Mouse (Mus musculus): ENCODE data around the gene Tor2a. TPM values are rescaled to one million over a fixed set of nuclear protein-coding genes. Genes with fewer than 3 reads are reported as not detected.

The Tor2a gene
- polyA plus RNA-seq, 1 experiment from 2014 or later, result 46.6 TPM

DNA sequence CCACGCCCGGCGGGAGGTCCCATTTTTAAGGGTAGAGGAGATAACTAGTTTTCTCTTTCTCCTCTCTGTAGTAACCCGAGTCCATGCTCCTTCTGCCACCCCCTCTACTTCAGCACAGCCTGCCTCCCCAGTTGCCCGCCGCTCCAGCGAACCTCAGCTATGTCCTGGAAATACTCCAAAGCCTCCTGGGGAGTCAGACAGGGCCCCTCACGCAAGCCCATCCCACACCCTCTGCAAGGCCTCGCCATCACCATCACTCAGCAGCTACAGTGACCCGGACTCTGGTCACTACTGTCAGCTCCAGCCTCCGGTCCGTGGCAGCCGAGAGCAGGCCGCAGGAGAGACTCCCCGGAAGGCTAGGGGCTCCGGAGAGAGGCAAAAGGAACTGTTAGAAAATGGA is 8.0 kb upstream of the Tor2a start:
- no peak overlapping the region for H3K27ac ChIP-seq (ENCODE audit: low read depth, low read length)
- 0 out of 2 replicates have a peak, but pooled peaks cover 4% of the 10 kb centered on the region for H3K27me3 ChIP-seq (ENCODE audit: control insufficient read depth, insufficient read depth, low read length)
- H3K9ac ChIP-seq (ENCODE audit: low read depth, low read length), result no peak overlapping the region
- no peaks in the 10 kb centered on the region for H3K9me3 ChIP-seq (replicated peaks; ENCODE audit: control insufficient read depth, low read length)
- H3K4me2 ChIP-seq, result no peak overlapping the region
- no peak overlapping the region for H3K4me3 ChIP-seq (ENCODE audit: low read depth, low read length)
- peaks cover 5% of the 10 kb centered on the region for H3K4me1 ChIP-seq (ENCODE audit: control insufficient read depth, insufficient read depth, low read length)
- peaks cover 8% of the 10 kb centered on the region for H3K36me3 ChIP-seq (ENCODE audit: control insufficient read depth, insufficient read depth, low read length)
- WGBS (ENCODE audit: insufficient replicate concordance), result 81% methylated on average over 16 of the region's 16 CpGs
- no peak for ATAC-seq (replicated peaks; ENCODE audit: insufficient number of reproducible peaks, low FRiP score, low TSS enrichment)

DNA sequence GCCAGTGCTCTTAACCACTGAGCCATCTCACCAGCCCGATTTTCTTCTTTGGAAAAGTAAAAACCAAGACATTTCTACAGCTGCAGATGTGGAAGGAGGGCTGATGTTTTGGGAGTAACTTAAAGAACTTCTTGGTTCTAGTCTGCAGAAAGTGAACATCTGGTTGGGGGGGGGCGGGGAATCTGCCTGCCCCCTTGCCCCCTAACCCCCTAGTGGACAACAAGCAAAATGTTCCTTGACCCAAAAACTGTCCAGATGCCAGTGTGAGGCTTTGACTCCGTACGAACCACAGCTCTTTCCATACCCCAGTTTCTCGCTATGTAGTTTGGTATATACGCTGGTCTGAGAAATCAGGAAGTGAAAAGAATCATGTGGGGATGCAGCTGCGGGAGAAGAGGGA is 6.8 kb upstream of the Tor2a start:
- no peak for ATAC-seq (replicated peaks; ENCODE audit: insufficient number of reproducible peaks, low FRiP score, low TSS enrichment)
- H3K9ac ChIP-seq (ENCODE audit: low read depth, low read length), result no peak overlapping the region
- WGBS (ENCODE audit: insufficient replicate concordance), result 65% methylated on average over 7 of the region's 7 CpGs
- no peak overlapping the region for H3K4me3 ChIP-seq (ENCODE audit: low read depth, low read length)
- H3K27me3 ChIP-seq (ENCODE audit: control insufficient read depth, insufficient read depth, low read length), result no peaks in the 10 kb centered on the region
- no peak overlapping the region for H3K27ac ChIP-seq (ENCODE audit: low read depth, low read length)
- no peak overlapping the region for H3K4me2 ChIP-seq
- H3K9me3 ChIP-seq (replicated peaks; ENCODE audit: control insufficient read depth, low read length), result no peaks in the 10 kb centered on the region
- H3K36me3 ChIP-seq (ENCODE audit: control insufficient read depth, insufficient read depth, low read length), result peaks cover 8% of the 10 kb centered on the region
- H3K4me1 ChIP-seq (ENCODE audit: control insufficient read depth, insufficient read depth, low read length), result peaks cover 5% of the 10 kb centered on the region

DNA sequence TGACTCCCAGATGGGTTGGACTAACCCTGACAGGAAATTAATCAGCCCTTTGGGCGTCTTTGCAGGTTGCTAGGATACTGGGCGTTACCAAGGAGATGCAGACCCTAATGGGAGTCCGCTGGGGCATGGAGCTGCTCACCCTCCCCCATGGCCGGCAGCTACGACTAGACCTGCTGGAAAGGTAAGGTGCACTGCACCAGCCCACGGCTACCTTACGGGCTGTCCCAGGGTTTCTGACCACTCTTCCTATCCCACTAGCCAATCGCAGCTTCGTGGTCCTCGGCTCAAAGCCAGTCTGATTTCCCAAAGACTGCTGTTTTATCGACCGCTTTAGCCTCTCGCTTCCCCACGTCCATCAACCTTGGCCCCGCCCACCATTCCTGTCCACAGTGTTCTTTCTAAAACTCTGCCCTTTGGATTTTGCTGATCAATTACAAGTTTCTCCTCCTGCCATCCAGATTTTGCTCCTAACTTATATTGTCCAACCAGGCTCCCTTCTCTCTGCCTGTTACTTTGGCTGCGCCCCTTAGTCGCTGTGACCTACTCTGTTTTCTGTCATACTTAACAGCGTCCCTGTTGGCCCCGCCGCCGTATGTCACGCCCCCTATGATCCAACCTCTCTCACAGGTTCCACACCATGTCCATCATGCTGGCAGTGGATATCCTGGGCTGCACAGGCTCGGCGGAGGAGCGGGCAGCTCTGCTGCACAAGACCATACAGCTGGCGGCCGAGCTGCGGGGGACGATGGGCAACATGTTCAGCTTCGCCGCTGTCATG is 6.0 kb upstream of the Tor2a start:
- peak; percentile 78 for ATAC-seq (replicated peaks; ENCODE audit: insufficient number of reproducible peaks, low FRiP score, low TSS enrichment)
- Histone ChIP-seq H3K27ac (ENCODE audit: low read depth, low read length) (0 out of 2 replicates have a peak overlapping the region, but pooled peaks have one; percentile 15), H3K9ac (ENCODE audit: low read depth, low read length) (peak overlapping the region; percentile 63), H3K4me3 (ENCODE audit: low read depth, low read length) (peak overlapping the region; percentile 42), H3K9me3 (replicated peaks; ENCODE audit: control insufficient read depth, low read length) (no peaks in the 10 kb centered on the region), H3K36me3 (ENCODE audit: control insufficient read depth, insufficient read depth, low read length) (peaks cover 6% of the 10 kb centered on the region), H3K27me3 (ENCODE audit: control insufficient read depth, insufficient read depth, low read length) (no peaks in the 10 kb centered on the region), H3K4me2 (peak overlapping the region; percentile 63), H3K4me1 (ENCODE audit: control insufficient read depth, insufficient read depth, low read length) (peaks cover 5% of the 10 kb centered on the region)
- 17% methylated on average over 31 of the region's 31 CpGs for WGBS (ENCODE audit: insufficient replicate concordance)

DNA sequence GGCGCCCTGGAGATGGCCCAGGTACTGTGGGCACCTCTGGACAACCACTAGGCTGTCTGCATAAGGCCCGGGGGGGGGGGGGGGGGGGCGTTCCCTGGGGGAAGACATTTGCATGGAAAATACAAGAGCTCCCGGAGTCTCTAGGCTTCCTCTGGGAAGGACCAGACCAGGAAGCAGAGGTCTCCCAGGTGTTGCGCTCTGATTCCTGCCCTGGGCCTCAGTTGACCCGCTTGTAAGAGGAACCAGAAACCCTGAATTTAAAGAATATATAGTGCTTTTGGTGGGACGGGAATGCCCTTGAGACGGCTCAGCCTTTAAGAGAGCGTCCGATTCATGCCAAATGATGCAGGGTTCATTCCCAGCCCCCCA is 5.4 kb upstream of the Tor2a start:
- peak overlapping the region; percentile 63 for H3K4me2 ChIP-seq
- H3K36me3 ChIP-seq (ENCODE audit: control insufficient read depth, insufficient read depth, low read length), result peaks cover 4% of the 10 kb centered on the region; the same call in 1 of the 2 replicates
- WGBS (ENCODE audit: insufficient replicate concordance), result 43% methylated on average over 8 of the region's 10 CpGs
- H3K4me1 ChIP-seq (ENCODE audit: control insufficient read depth, insufficient read depth, low read length), result peaks cover 5% of the 10 kb centered on the region
- no peaks in the 10 kb centered on the region for H3K27me3 ChIP-seq (ENCODE audit: control insufficient read depth, insufficient read depth, low read length)
- H3K4me3 ChIP-seq (ENCODE audit: low read depth, low read length), result peak overlapping the region; percentile 42
- no peak for ATAC-seq (replicated peaks; ENCODE audit: insufficient number of reproducible peaks, low FRiP score, low TSS enrichment)
- H3K9me3 ChIP-seq (replicated peaks; ENCODE audit: control insufficient read depth, low read length), result no peaks in the 10 kb centered on the region
- H3K9ac ChIP-seq (ENCODE audit: low read depth, low read length), result peak overlapping the region; percentile 63
- H3K27ac ChIP-seq (ENCODE audit: low read depth, low read length), result 0 out of 2 replicates have a peak overlapping the region, but pooled peaks have one; percentile 15

DNA sequence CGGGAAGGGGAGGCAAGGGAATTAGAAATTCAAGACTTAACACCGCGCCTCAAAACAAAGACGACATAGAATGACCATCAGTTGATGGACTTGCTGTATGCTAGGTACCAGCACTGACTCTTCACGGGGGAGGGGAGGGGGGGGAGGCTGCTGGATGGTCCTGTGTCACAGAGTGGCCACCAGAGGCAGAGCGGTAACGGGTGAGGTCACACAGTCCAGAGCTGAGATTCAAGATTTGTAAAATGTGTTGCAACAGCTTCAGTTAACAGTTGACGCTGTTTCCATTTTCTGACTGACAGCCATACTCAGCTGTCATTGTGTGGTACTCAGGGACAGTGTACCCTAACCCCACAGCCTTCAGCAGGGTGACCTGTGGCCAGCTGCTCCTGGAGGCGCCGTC is 4.9 kb upstream of the Tor2a start:
- peak overlapping the region; percentile 63; the same call in 1 of the 2 replicates for H3K4me2 ChIP-seq
- peaks cover 5% of the 10 kb centered on the region for H3K4me1 ChIP-seq (ENCODE audit: control insufficient read depth, insufficient read depth, low read length)
- H3K9me3 ChIP-seq (replicated peaks; ENCODE audit: control insufficient read depth, low read length), result no peaks in the 10 kb centered on the region
- ATAC-seq (replicated peaks; ENCODE audit: insufficient number of reproducible peaks, low FRiP score, low TSS enrichment), result no peak
- no peak overlapping the region for H3K27ac ChIP-seq (ENCODE audit: low read depth, low read length)
- H3K27me3 ChIP-seq (ENCODE audit: control insufficient read depth, insufficient read depth, low read length), result no peaks in the 10 kb centered on the region
- H3K4me3 ChIP-seq (ENCODE audit: low read depth, low read length), result no peak overlapping the region
- 71% methylated on average over 10 of the region's 10 CpGs for WGBS (ENCODE audit: insufficient replicate concordance)
- H3K36me3 ChIP-seq (ENCODE audit: control insufficient read depth, insufficient read depth, low read length), result peaks cover 4% of the 10 kb centered on the region; the same call in 1 of the 2 replicates
- no peak overlapping the region for H3K9ac ChIP-seq (ENCODE audit: low read depth, low read length)

DNA sequence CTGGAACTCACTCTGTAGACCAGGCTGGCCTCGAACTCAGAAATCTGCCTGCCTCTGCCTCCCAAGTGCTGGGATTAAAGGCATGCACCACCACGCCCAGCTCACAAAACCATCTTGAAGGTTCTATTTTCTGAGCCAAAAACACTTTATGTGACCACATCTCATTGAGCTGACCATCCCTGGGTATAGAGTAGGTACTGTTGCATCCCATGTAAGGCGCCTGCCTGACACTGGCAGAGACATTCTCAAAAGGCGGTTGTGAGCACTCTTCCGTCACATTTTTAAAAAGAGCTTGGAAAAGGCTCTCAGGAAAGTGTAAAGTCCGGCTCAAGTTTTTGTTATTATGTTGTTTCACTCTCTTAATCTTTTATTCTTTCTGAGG is 369 bp upstream of the Tor2a start:
- H3K9me3 ChIP-seq (replicated peaks; ENCODE audit: control insufficient read depth, low read length), result no peaks in the 10 kb centered on the region
- no peak overlapping the region for H3K4me2 ChIP-seq
- WGBS (ENCODE audit: insufficient replicate concordance), result 36% methylated on average over 6 of the region's 6 CpGs
- no peak overlapping the region for H3K9ac ChIP-seq (ENCODE audit: low read depth, low read length)
- H3K27ac ChIP-seq (ENCODE audit: low read depth, low read length), result no peak overlapping the region
- H3K27me3 ChIP-seq (ENCODE audit: control insufficient read depth, insufficient read depth, low read length), result no peaks in the 10 kb centered on the region
- no peak overlapping the region for H3K4me3 ChIP-seq (ENCODE audit: low read depth, low read length)
- H3K4me1 ChIP-seq (ENCODE audit: control insufficient read depth, insufficient read depth, low read length), result 0 out of 2 replicates have a peak, but pooled peaks cover 2% of the 10 kb centered on the region
- no peak for ATAC-seq (replicated peaks; ENCODE audit: insufficient number of reproducible peaks, low FRiP score, low TSS enrichment)
- peaks cover 14% of the 10 kb centered on the region; the same call in 1 of the 2 replicates for H3K36me3 ChIP-seq (ENCODE audit: control insufficient read depth, insufficient read depth, low read length)

DNA sequence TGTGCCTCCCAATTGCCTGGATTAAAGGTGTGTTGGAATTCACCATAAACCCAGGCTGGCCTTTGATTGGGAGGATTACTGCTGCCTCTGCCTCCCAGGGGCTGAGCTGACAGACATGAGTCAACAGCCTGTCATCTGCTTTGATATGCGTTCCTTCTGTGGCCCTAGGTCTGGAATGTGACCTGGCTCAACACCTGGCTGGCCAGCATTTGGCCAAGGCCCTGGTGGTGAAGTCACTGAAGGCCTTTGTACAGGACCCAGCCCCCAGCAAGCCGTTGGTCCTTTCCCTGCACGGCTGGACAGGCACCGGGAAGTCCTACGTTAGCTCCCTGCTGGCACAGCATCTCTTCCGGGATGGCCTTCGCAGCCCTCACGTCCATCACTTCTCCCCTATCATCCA is 1.5 kb downstream of the Tor2a start:
- no peak for ATAC-seq (replicated peaks; ENCODE audit: insufficient number of reproducible peaks, low FRiP score, low TSS enrichment)
- Histone ChIP-seq H3K27ac (ENCODE audit: low read depth, low read length) (no peak overlapping the region), H3K4me1 (ENCODE audit: control insufficient read depth, insufficient read depth, low read length) (0 out of 2 replicates have a peak, but pooled peaks cover 2% of the 10 kb centered on the region), H3K27me3 (ENCODE audit: control insufficient read depth, insufficient read depth, low read length) (no peaks in the 10 kb centered on the region), H3K4me2 (no peak overlapping the region), H3K9me3 (replicated peaks; ENCODE audit: control insufficient read depth, low read length) (no peaks in the 10 kb centered on the region), H3K36me3 (ENCODE audit: control insufficient read depth, insufficient read depth, low read length) (peaks cover 14% of the 10 kb centered on the region; the same call in 1 of the 2 replicates), H3K4me3 (ENCODE audit: low read depth, low read length) (no peak overlapping the region), H3K9ac (ENCODE audit: low read depth, low read length) (peak overlapping the region; percentile 12; the same call in 1 of the 2 replicates)
- WGBS (ENCODE audit: insufficient replicate concordance), result 63% methylated on average over 8 of the region's 8 CpGs

DNA sequence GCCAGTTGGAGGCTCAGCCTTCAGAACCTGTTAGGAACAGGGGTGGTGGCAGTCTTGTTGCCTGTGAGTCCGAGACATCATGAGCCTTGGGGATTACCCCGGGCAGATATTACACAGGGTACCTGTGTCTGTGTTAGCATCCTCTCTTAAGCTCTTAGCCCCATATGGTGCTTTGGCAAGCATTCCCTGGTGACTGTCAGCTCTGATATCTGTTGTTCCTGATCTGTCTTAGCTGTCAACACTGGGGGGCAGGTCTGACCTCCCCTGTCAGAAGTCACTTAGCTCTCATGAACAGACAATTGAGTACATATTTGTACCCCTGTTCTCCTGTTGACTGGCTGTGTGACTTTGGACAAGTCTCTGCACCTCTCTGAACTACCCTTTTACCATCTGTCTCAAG is 2.0 kb downstream of the Tor2a start:
- Histone ChIP-seq H3K9ac (ENCODE audit: low read depth, low read length) (no peak overlapping the region), H3K9me3 (replicated peaks; ENCODE audit: control insufficient read depth, low read length) (no peaks in the 10 kb centered on the region), H3K4me2 (no peak overlapping the region), H3K27me3 (ENCODE audit: control insufficient read depth, insufficient read depth, low read length) (no peaks in the 10 kb centered on the region), H3K27ac (ENCODE audit: low read depth, low read length) (no peak overlapping the region), H3K36me3 (ENCODE audit: control insufficient read depth, insufficient read depth, low read length) (peaks cover 13% of the 10 kb centered on the region; the same call in 1 of the 2 replicates), H3K4me3 (ENCODE audit: low read depth, low read length) (no peak overlapping the region), H3K4me1 (ENCODE audit: control insufficient read depth, insufficient read depth, low read length) (0 out of 2 replicates have a peak, but pooled peaks cover 2% of the 10 kb centered on the region)
- WGBS (ENCODE audit: insufficient replicate concordance), result 68% methylated on average over 2 of the region's 2 CpGs
- no peak for ATAC-seq (replicated peaks; ENCODE audit: insufficient number of reproducible peaks, low FRiP score, low TSS enrichment)
